Mouse (Mus musculus) layer of hippocampus, adult 9-11 months (tissue): ENCODE results near the gene Dcaf15.

Experiments used
- DNase-seq: peaks from one replicate; pipeline ENCODE4 v3.0.0; 2022

Gene Dcaf15

GRCm38 (mm10) chr8:84065037-84065436, 39.5 kb downstream of the Dcaf15 start, which contains the start of gene Gm10643:
Gene Gm10643, minus strand, starts transcription at chr8:84065137.
- no peak for DNase-seq

GRCm38 (mm10) chr8:84063861-84064610, 40.5 kb downstream of the Dcaf15 start:
- DNase-seq = no peak

- DNase-seq = no peak
Measured at GRCm38 (mm10) chr8:84060245-84060644, 44.3 kb downstream of the Dcaf15 start.

- no peak for DNase-seq
Measured at GRCm38 (mm10) chr8:84059226-84059625, 45.3 kb downstream of the Dcaf15 start.

GRCm38 (mm10) chr8:84057827-84058226, 46.7 kb downstream of the Dcaf15 start:
- DNase-seq = no peak

- no peak for DNase-seq
Measured at GRCm38 (mm10) chr8:84053229-84053628, 51.3 kb downstream of the Dcaf15 start.

- no peak for DNase-seq
Measured at GRCm38 (mm10) chr8:84052746-84053145, 51.8 kb downstream of the Dcaf15 start.

- DNase-seq = no peak
Measured at GRCm38 (mm10) chr8:84048171-84048570, 56.4 kb downstream of the Dcaf15 start.
